Mouse (Mus musculus): ENCODE results near the gene Dock9. TPM values are rescaled to one million over a fixed set of nuclear protein-coding genes. Genes with fewer than 3 reads are reported as not detected.

Dock9 gene
- polyA plus RNA-seq, 1 experiment from 2014 or later = 6.4 TPM

DNA sequence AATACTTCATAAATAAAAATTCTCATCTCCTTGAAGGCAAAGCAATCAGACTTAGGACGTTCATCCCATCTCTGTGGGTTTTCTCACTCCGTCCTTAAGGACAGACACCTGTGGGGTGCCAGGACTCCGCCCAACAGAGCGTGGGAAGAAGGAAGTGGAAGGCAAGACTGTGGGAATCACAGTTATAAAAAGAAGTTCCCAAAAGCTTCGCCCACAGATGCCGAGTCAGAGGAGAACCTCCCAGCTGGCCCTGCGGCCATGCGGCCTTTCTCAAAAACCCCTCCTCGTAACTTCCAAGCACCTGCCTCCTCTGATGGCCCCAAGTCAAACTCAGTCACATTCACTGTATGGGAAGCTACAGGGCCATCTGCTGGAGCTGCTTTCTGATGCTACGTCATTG lies 182.2 kb downstream of the Dock9 start:
- TF ChIP-seq EP300 (optimal IDR thresholded peaks at IDR 0.05) (no peak), CTCF (IDR thresholded peaks at IDR 0.05; ENCODE audit: low read depth) (no peak)
- no peak overlapping the region for H3K27ac ChIP-seq (replicated peaks)
- H3K4me1 ChIP-seq (replicated peaks; ENCODE audit: control insufficient read depth, insufficient read depth) = no peaks in the 10 kb centered on the region
- H3K4me3 ChIP-seq (ENCODE audit: low read depth, low read length) = no peak overlapping the region
- ATAC-seq (ENCODE audit: low FRiP score, low TSS enrichment) = no peak
- H3K4me2 ChIP-seq (replicated peaks; ENCODE audit: low read depth) = no peak overlapping the region
- no peak for DNase-seq (ENCODE audit: low spot score)
- no peaks in the 10 kb centered on the region for H3K9me3 ChIP-seq (ENCODE audit: control insufficient read depth, low read length)
- H3K27me3 ChIP-seq (ENCODE audit: control insufficient read depth, insufficient read depth, low read length) = no peaks in the 10 kb centered on the region
- no peak overlapping the region for H3K9ac ChIP-seq (ENCODE audit: low read length)
- WGBS = 79% methylated on average over 10 of the region's 10 CpGs
- 0 out of 2 replicates have a peak, but pooled peaks cover 2% of the 10 kb centered on the region for H3K36me3 ChIP-seq (ENCODE audit: control insufficient read depth, insufficient read depth, low read length)

DNA sequence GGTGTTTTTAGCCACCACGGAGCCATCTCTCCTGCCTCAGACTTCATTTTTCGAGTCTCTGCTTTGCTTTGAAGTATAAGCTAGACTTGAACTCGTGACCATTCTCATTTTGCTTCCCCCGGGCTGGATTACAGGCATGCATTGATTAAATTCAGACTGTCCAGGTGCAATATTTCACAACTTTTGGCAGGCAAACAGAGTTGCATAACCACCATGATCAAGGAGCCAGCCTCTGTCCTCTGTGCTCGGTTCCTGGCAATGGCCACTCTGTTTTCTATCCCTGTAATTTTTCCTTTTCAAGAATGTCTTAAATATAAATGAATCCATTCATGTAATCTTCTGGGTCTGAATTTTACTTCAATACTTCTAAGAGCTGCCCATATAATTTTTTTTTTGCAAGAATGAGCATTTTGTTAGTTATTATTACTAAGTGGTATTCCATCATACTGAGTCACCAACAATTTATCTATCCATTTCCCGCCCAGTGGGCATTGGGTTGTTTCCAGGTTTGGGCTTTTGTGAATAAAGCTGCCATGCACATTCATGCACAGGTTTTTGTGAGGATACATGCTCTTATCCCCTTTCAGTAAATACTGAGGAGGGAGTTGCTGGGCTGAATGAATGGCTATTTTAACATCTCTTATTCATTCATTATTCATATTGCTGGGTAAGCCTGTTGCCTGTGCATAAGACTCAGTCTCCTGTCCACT lies 183.0 kb downstream of the Dock9 start:
- WGBS = 68% methylated on average over 6 of the region's 6 CpGs
- no peaks in the 10 kb centered on the region for H3K9me3 ChIP-seq (ENCODE audit: control insufficient read depth, low read length)
- DNase-seq (ENCODE audit: low spot score) (no peak), ATAC-seq (ENCODE audit: low FRiP score, low TSS enrichment) (no peak)
- TF ChIP-seq CTCF (IDR thresholded peaks at IDR 0.05; ENCODE audit: low read depth) = no peak
- no peak for TF ChIP-seq EP300 (optimal IDR thresholded peaks at IDR 0.05)
- 0 out of 2 replicates have a peak, but pooled peaks cover 5% of the 10 kb centered on the region for H3K36me3 ChIP-seq (ENCODE audit: control insufficient read depth, insufficient read depth, low read length)
- no peak overlapping the region for H3K9ac ChIP-seq (ENCODE audit: low read length)
- no peak overlapping the region for H3K27ac ChIP-seq (replicated peaks)
- no peak overlapping the region for H3K4me3 ChIP-seq (ENCODE audit: low read depth, low read length)
- H3K27me3 ChIP-seq (ENCODE audit: control insufficient read depth, insufficient read depth, low read length) = no peaks in the 10 kb centered on the region
- H3K4me1 ChIP-seq (replicated peaks; ENCODE audit: control insufficient read depth, insufficient read depth) = no peaks in the 10 kb centered on the region
- H3K4me2 ChIP-seq (replicated peaks; ENCODE audit: low read depth) = no peak overlapping the region

DNA sequence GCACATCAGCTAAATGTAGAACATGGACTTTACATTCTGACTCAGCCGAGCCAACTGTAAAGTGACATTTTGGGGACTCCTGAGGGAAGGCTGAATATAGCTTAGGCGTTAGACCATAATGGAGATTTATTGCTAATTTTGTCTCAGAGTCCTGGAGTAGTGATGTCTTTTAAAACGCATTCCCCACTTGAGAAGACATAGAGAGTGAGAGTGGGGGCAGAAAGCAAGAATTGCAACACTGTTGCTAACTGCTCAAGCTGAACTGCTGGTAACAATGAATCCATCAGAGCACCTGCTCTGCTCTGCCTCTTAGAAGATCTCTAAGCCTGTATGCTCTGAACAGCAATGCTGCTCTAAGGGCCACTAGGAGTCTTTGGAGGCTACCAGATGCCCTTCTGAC lies 184.1 kb downstream of the Dock9 start:
- no peak overlapping the region for H3K4me3 ChIP-seq (ENCODE audit: low read depth, low read length)
- 84% methylated on average over 3 of the region's 3 CpGs for WGBS
- H3K36me3 ChIP-seq (ENCODE audit: control insufficient read depth, insufficient read depth, low read length) = 0 out of 2 replicates have a peak, but pooled peaks cover 5% of the 10 kb centered on the region
- H3K4me1 ChIP-seq (replicated peaks; ENCODE audit: control insufficient read depth, insufficient read depth) = no peaks in the 10 kb centered on the region
- DNase-seq (ENCODE audit: low spot score) = no peak
- no peaks in the 10 kb centered on the region for H3K9me3 ChIP-seq (ENCODE audit: control insufficient read depth, low read length)
- no peak for TF ChIP-seq EP300 (optimal IDR thresholded peaks at IDR 0.05)
- TF ChIP-seq CTCF (IDR thresholded peaks at IDR 0.05; ENCODE audit: low read depth) = no peak
- no peak overlapping the region for H3K9ac ChIP-seq (ENCODE audit: low read length)
- H3K27me3 ChIP-seq (ENCODE audit: control insufficient read depth, insufficient read depth, low read length) = no peaks in the 10 kb centered on the region
- no peak for ATAC-seq (ENCODE audit: low FRiP score, low TSS enrichment)
- no peak overlapping the region for H3K4me2 ChIP-seq (replicated peaks; ENCODE audit: low read depth)
- no peak overlapping the region for H3K27ac ChIP-seq (replicated peaks)

DNA sequence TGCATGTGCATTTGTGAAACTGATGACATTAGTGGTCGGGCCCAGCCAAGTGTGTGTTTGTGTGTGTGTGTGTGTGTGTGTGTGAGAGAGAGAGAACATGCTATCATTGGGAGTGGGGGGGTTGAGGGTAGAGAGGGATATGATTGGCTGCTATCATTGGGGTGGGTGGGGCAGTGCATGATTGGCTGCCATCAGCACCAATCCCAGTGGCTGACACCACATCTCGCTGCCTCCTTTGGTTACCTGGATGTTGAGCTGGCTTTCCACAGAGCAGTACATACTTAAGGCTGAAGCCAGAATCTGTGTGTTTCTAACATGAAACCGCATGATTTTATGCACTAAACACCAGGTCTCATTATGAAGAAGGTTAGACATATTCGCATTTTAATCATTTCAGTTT lies 184.7 kb downstream of the Dock9 start:
- no peak for ATAC-seq (ENCODE audit: low FRiP score, low TSS enrichment)
- no peaks in the 10 kb centered on the region for H3K27me3 ChIP-seq (ENCODE audit: control insufficient read depth, insufficient read depth, low read length)
- H3K4me2 ChIP-seq (replicated peaks; ENCODE audit: low read depth) = no peak overlapping the region
- H3K4me3 ChIP-seq (ENCODE audit: low read depth, low read length) = no peak overlapping the region
- H3K27ac ChIP-seq (replicated peaks) = no peak overlapping the region
- no peak overlapping the region for H3K9ac ChIP-seq (ENCODE audit: low read length)
- TF ChIP-seq CTCF (IDR thresholded peaks at IDR 0.05; ENCODE audit: low read depth) (no peak), EP300 (optimal IDR thresholded peaks at IDR 0.05) (no peak)
- WGBS = 97% methylated on average over 4 of the region's 4 CpGs
- no peaks in the 10 kb centered on the region for H3K9me3 ChIP-seq (ENCODE audit: control insufficient read depth, low read length)
- no peaks in the 10 kb centered on the region for H3K4me1 ChIP-seq (replicated peaks; ENCODE audit: control insufficient read depth, insufficient read depth)
- no peak for DNase-seq (ENCODE audit: low spot score)
- H3K36me3 ChIP-seq (ENCODE audit: control insufficient read depth, insufficient read depth, low read length) = 0 out of 2 replicates have a peak, but pooled peaks cover 5% of the 10 kb centered on the region

DNA sequence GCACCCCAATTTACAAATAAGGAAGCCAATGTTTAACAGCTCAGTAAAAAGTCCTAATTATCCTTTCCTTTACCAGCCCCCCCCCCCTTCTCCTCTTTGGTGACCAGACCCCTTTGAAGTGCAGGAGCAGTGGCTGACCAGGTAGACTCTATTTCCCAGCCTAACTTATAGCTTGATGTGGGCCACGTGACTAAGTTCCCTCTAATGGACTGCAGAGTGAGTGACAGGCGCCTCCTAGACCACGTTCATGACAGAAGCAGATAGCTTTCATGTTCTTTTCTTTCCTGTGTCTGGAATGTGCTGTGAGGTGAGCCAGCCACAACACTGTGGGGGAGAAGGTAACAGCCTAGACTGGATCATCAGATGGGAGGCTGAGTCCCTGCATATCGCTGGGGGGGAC lies 186.1 kb downstream of the Dock9 start:
- 68% methylated on average over 4 of the region's 4 CpGs for WGBS
- TF ChIP-seq CTCF (IDR thresholded peaks at IDR 0.05; ENCODE audit: low read depth) (no peak), EP300 (optimal IDR thresholded peaks at IDR 0.05) (no peak)
- Histone ChIP-seq H3K4me1 (replicated peaks; ENCODE audit: control insufficient read depth, insufficient read depth) (no peaks in the 10 kb centered on the region), H3K4me3 (ENCODE audit: low read depth, low read length) (no peak overlapping the region), H3K9ac (ENCODE audit: low read length) (no peak overlapping the region), H3K27me3 (ENCODE audit: control insufficient read depth, insufficient read depth, low read length) (no peaks in the 10 kb centered on the region), H3K9me3 (ENCODE audit: control insufficient read depth, low read length) (no peaks in the 10 kb centered on the region), H3K27ac (replicated peaks) (no peak overlapping the region), H3K4me2 (replicated peaks; ENCODE audit: low read depth) (no peak overlapping the region), H3K36me3 (ENCODE audit: control insufficient read depth, insufficient read depth, low read length) (0 out of 2 replicates have a peak, but pooled peaks cover 5% of the 10 kb centered on the region)
- DNase-seq (ENCODE audit: low spot score) = no peak
- ATAC-seq (ENCODE audit: low FRiP score, low TSS enrichment) = peak; percentile 44

DNA sequence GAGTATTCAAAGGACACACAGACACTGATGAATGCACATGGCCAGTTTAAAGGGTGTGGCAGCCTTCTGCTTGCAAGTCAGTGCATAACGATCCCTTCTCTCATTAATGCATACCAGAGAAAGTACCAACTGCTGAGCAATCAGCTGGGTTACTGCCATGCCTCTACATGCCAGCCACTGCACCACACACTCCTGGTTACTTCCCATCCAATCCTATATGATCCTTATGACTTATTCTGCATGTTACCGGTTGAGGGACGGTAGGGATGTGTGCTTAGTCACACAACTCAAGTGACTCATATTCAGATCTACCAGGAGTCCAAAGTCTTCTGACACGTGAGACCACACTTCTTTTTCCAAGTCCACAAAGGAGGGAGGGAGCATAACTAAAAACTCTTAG lies 186.5 kb downstream of the Dock9 start:
- TF ChIP-seq CTCF (IDR thresholded peaks at IDR 0.05; ENCODE audit: low read depth) (no peak), EP300 (optimal IDR thresholded peaks at IDR 0.05) (no peak)
- no peak overlapping the region for H3K27ac ChIP-seq (replicated peaks)
- no peak overlapping the region for H3K4me2 ChIP-seq (replicated peaks; ENCODE audit: low read depth)
- H3K27me3 ChIP-seq (ENCODE audit: control insufficient read depth, insufficient read depth, low read length) = no peaks in the 10 kb centered on the region
- H3K9ac ChIP-seq (ENCODE audit: low read length) = no peak overlapping the region
- H3K4me3 ChIP-seq (ENCODE audit: low read depth, low read length) = no peak overlapping the region
- no peaks in the 10 kb centered on the region for H3K9me3 ChIP-seq (ENCODE audit: control insufficient read depth, low read length)
- DNase-seq (ENCODE audit: low spot score) (peak; percentile 30), ATAC-seq (ENCODE audit: low FRiP score, low TSS enrichment) (peak; percentile 96)
- H3K4me1 ChIP-seq (replicated peaks; ENCODE audit: control insufficient read depth, insufficient read depth) = no peaks in the 10 kb centered on the region
- WGBS = 54% methylated on average over 4 of the region's 4 CpGs
- H3K36me3 ChIP-seq (ENCODE audit: control insufficient read depth, insufficient read depth, low read length) = 0 out of 2 replicates have a peak, but pooled peaks cover 5% of the 10 kb centered on the region

All from stomach, postnatal 0 days (tissue).